Mouse (Mus musculus): Measurements from ENCODE around the gene Rasl11b.

The Rasl11b gene

GRCm38 (mm10) chr5:74208438-74208837 lies 13.4 kb downstream of the Rasl11b start:
- no peak for DNase-seq (ENCODE audit: low read depth, low spot score)

DNA sequence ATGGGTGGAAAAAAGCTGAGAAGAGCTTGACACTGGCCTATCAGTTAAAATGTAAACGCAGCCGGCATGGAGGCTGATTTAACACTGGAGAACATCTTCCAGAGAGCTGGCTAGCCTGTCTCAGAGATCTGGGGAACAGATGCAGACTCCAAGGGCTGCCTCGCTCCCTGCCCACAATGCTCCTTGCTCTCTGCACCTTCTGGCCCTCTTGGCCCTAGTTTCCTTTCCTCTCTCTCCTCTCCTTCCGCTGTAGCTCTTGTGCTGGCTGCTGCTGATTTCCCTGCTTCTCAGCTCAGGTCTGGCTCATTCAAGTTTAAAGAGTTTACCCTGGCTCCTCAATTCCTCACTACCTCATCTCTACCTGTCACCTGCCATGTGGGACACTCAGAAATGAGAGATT lies 14.6 kb downstream of the Rasl11b start:
- DNase-seq (ENCODE audit: low read depth, low spot score) = no peak

DNA sequence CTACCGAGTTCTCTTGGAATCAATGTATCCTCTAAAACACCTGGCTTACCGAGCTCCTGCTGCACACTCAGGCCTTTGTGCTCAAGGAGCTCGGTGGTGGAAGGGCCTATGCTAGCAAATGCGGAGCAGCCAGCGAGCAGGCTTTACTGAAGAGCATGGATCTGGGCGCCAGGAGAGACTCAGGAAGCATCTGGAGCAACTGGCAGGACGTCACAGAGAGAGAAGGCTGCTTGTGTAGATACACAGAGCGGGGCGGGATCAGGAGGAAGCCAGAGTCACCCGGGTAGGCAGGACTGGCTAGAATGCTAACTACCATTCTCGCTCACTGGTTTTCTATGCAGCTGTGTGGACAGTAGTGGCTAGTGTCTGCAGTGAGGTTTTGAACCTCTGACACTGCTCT lies 16.3 kb downstream of the Rasl11b start:
- no peak for DNase-seq (ENCODE audit: low read depth, low spot score)

- DNase-seq (ENCODE audit: low read depth, low spot score) = no peak
Observed at GRCm38 (mm10) chr5:74214501-74215110, 19.5 kb downstream of the Rasl11b start.

DNA sequence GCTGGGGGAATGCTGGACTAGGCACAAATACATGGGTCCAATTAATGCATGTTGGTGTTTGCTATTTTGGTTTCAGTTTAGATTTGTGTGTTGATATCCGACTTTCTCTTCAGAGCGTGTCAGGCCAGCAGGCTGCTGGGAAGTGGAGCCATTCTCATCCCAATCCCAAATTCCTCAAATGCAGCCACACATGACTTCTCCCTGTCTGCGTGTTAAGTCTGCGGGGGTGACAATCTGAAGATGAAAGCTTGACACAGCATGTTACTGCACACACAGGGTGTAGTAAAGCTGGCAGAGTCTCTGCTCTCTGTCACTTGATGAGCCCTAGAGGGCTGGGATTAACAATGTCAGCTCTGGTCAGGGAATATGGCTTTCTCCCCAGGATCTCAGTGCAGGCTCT lies 20.0 kb downstream of the Rasl11b start:
- DNase-seq (ENCODE audit: low read depth, low spot score) = no peak

- DNase-seq (ENCODE audit: low read depth, low spot score) = no peak
Observed at GRCm38 (mm10) chr5:74218524-74218923, 23.4 kb downstream of the Rasl11b start.

GRCm38 (mm10) chr5:74222626-74223025 lies 27.5 kb downstream of the Rasl11b start:
- no peak for DNase-seq (ENCODE audit: low read depth, low spot score)

DNA sequence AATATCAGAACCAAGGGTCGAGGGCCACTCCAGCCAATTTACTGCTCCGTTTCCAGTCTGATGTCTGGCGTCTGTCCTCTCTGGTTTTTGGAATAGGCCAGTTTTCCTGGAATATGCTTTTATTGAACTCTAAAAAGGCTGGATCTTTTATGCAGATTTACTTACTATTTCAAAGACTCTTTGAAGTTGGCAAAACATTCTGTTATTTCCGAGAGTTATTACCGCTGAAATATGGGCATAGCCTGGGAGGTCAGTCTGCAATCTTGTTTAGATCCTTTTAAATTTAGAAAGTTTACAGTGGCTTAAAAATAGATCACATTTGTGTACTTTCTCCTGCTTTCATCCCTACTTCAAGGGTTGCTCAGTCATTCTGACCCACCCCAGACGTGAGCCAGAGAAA lies 29.4 kb downstream of the Rasl11b start:
- DNase-seq (ENCODE audit: low read depth, low spot score) = no peak

DNA sequence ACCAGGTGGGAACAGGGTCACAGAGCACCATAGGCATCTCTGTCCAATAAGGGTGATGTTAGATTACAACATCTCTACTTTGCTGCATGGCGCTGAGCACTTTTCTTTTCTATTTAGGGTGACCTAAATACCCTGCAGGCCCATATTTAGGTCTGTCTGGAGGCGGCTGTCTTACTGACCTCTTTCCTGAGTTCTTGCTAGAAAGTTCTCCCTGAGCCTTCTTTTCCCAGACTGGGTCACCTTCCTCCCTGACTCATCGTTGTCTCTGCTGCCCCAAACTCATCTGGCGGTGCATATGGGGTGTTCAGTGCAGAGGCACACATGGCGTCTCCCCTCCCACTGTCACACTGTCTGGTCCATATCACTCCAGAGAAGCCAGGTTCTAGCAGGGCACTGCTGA lies 31.1 kb downstream of the Rasl11b start:
- no peak for DNase-seq (ENCODE audit: low read depth, low spot score)

DNA sequence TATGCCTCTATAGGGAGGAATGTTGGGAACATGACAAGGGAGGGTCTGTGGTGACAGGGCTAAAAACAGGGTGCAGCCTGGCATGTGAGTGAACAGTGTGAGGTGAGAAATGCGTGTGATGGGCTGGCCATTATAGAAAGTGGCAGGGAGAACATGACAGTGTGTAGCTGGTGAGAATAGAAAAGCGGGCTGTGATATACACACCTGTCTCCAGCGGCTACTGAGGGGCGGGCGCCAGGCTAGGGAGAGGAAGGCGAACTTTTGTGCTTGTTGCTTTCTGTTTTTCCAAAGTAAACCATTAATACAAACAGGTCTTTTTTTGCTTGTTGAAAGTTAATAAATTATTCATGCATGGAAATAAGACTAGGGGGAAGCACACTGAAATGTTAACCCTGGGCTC lies 32.3 kb downstream of the Rasl11b start:
- no peak for DNase-seq (ENCODE audit: low read depth, low spot score)

DNA sequence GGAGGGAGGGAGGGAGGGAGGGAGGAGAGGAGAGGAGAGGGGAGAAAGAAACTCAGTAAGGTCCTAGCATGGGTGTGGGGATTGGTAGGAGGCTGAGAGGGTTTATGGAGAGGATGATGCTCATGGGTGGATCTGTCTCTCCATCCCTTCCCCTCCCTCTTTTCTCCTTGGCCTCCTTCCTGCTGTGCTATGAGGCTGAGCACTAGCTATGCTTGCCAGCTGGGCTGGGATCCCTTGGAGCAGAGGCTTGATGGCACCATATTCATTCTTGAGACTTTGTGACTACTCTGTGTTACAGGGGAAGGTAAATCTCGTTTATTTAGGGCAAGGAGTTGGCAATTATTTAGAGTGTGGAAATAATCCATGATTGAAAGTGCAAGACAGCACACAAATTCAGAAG lies 33.9 kb downstream of the Rasl11b start:
- no peak for DNase-seq (ENCODE audit: low read depth, low spot score)

- DNase-seq (ENCODE audit: low read depth, low spot score) = no peak
Observed at GRCm38 (mm10) chr5:74229775-74230413, 34.8 kb downstream of the Rasl11b start.

DNA sequence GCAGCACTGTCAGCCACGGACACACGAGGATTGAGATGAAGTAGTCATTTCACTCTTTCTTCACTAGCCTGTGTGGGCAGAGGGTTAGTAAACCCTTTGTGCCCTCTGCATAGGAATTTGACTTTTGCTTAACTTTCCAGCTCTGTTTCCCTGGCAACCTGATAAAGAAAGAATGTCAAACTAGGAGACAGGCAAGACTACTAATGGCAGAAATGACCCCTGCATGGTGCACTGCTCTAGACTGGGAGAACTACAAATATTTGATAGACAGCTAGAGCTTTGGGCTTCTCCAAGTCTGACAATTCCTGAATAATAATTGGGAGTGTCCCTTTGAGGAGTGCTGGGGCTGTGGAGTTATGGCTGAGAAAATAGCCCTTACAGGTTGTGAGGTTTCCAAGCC lies 35.4 kb downstream of the Rasl11b start:
- no peak for DNase-seq (ENCODE audit: low read depth, low spot score)

DNA sequence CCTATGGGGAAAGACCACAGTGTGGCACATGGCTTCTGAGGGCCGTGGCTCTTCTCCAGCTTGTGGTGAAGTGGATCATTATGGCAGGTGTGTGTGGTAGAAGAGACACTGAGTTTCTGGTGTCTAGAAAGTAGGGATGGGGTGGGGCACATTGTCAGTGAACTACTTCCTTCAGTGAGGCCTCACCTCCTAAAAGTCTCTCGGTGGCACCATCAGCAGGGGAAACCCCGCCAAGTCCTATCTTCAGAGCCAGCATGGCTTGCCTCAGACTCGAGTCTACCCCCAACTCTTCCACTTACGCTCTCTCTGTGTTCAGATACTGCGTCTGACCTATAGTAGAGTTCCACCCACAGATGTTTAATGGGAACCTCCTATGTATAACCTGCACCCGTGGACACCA lies 38.7 kb downstream of the Rasl11b start:
- peak; percentile 51 for DNase-seq (ENCODE audit: low read depth, low spot score)

- DNase-seq (ENCODE audit: low read depth, low spot score) = no peak
Observed at GRCm38 (mm10) chr5:74239369-74239768, 44.3 kb downstream of the Rasl11b start.

DNA sequence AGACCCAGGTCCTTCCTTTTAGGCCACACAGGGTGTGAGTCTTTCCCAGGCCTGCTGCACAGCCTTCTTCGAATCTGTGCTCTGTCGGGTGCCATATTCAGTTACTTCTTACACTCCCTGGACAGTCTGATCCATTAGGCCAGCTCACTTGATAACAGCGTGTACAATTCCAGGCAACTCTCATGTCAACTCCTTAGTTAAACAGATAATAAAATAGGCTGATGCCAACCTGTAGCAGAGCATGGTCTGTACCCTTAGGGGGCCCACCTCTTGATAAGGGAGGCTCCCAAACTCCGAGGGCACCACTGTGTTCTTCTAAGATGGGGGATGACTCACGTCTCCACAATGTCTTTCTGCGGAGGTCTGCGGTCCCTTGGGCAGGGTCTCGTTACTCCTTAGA lies 45.2 kb downstream of the Rasl11b start:
- no peak for DNase-seq (ENCODE audit: low read depth, low spot score)

DNA sequence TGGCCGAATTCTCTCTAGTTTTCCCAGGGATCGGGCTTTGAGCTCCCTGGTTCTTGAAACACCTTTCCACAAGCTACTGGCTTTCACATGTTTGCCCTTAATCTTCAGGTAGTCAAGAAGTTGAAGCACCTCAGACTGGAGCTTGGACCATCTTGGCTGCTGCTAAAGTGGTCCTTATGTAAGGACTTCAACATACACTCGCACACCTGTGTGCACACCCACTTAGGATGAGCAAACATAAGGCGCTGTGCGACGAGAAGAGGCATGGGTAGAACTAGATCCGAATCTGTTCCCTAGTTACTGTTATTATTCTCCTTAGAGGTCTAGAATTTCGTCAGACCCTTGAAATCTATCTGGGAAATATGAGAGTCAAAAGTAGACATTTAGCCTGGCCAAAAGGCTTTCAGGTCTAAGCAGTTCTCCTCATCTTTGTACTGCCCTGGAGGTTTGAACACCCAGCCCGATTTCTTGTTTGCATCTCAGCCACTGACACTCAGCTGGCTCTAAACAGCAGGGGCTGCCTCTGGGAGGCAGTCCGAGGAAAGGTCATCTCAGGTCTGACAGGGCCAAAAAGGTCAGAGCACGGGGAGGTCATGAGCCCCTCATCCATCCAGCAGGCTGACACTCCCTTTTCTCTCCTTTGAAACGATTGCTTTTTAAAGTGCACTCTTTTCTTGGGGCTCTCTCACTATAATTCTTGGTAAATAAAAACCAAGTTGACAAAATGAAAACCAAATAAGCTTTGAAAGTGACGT lies 46.0 kb downstream of the Rasl11b start:
- DNase-seq (ENCODE audit: low read depth, low spot score) = no peak

- DNase-seq (ENCODE audit: low read depth, low spot score) = no peak
Observed at GRCm38 (mm10) chr5:74242654-74243053, 47.6 kb downstream of the Rasl11b start.

GRCm38 (mm10) chr5:74244406-74245019 lies 49.4 kb downstream of the Rasl11b start:
- no peak for DNase-seq (ENCODE audit: low read depth, low spot score)

GRCm38 (mm10) chr5:74245641-74246145 lies 50.6 kb downstream of the Rasl11b start:
- DNase-seq (ENCODE audit: low read depth, low spot score) = no peak

DNA sequence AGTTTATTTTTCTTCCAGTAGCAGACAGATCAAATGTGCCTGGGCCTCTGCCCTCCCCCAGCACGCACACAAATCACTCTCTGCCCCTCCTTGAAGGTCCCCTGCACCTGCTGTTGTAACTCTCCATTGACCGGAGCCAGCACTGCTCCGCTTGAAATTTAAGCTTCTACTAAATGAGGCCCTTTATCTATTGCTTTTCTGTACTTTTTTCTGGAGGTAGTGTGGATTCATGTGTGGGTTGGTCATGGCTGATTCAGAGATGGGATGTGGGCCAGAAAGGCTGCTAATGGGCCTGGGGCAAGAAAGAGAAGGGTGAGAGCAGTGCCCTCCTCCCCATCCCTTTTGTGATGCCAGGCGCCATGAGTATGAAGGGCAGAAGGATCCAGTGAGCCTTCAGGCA lies 51.4 kb downstream of the Rasl11b start:
- no peak for DNase-seq (ENCODE audit: low read depth, low spot score)

DNA sequence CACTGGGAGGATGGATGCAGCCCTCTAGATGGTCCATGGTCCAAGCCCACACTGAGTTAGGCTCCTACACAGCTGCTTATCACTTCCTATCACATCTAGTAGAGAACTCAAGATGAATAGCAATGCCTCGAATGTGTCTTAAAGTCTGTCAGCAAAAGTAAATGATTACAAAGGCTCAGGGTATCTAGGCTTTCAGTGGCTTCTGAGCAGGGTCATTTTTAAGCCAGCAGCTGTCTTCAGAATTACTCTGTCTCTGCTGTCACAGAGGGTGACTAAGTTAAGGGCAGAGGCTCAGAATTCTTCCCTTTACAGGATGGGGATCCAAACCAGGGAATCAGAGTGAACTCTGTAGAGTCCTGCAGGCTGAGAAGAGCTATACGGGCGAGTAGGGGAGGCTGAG lies 51.9 kb downstream of the Rasl11b start:
- no peak for DNase-seq (ENCODE audit: low read depth, low spot score)
